Mouse (Mus musculus): ENCODE measurements around the gene Gm20696. TPM values are rescaled to one million over a fixed set of nuclear protein-coding genes. Genes with fewer than 3 reads are reported as not detected.

Gm20696 gene
- polyA plus RNA-seq, 1 experiment from 2014 or later = 0.03 TPM

- Histone ChIP-seq H3K36me3 (ENCODE audit: inconsistent target) (no peaks in the 10 kb centered on the region), H3K27ac (no peak overlapping the region), H3K4me3 (ENCODE audit: inconsistent target) (no peak overlapping the region), H3K79me2 (ENCODE audit: inconsistent target) (no peaks in the 10 kb centered on the region)
- WGBS (ENCODE audit: missing documents) = 80% methylated on average over 4 of the region's 4 CpGs
Measured at GRCm38 (mm10) chr6:99377716-99378115, 288.9 kb downstream of the Gm20696 start.

DNA sequence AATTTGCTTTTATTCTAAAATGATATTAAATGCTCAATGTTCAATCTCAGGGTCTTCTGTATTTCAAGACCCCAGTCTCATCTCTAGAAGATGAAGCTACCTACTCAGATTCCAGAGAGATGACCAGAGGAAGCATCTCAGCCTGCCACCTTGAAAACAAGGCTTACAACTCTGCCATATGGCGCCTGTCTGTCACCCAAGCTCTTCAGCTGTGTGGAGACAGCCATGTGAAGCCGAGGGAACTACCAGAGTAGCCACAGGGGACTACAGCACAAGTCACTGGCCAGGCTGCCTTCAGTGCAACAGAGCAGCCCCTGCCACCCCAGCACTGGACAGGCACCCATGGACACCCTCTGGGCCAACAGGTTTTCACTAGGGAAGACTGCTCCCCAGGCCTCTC, 289.5 kb downstream of the Gm20696 start:
- no peaks in the 10 kb centered on the region for H3K36me3 ChIP-seq (ENCODE audit: inconsistent target)
- 94% methylated on average over 2 of the region's 2 CpGs for WGBS (ENCODE audit: missing documents)
- no peak overlapping the region for H3K4me3 ChIP-seq (ENCODE audit: inconsistent target)
- no peaks in the 10 kb centered on the region for H3K79me2 ChIP-seq (ENCODE audit: inconsistent target)
- H3K27ac ChIP-seq = no peak overlapping the region

GRCm38 (mm10) chr6:99376721-99377120, 289.9 kb downstream of the Gm20696 start:
- no peaks in the 10 kb centered on the region for H3K36me3 ChIP-seq (ENCODE audit: inconsistent target)
- H3K27ac ChIP-seq = no peak overlapping the region
- no peak overlapping the region for H3K4me3 ChIP-seq (ENCODE audit: inconsistent target)
- 88% methylated on average over 8 of the region's 8 CpGs for WGBS (ENCODE audit: missing documents)
- no peaks in the 10 kb centered on the region for H3K79me2 ChIP-seq (ENCODE audit: inconsistent target)

GRCm38 (mm10) chr6:99375865-99376264, 290.7 kb downstream of the Gm20696 start:
- Histone ChIP-seq H3K27ac (no peak overlapping the region), H3K79me2 (ENCODE audit: inconsistent target) (no peaks in the 10 kb centered on the region), H3K4me3 (ENCODE audit: inconsistent target) (no peak overlapping the region), H3K36me3 (ENCODE audit: inconsistent target) (no peaks in the 10 kb centered on the region)
- WGBS (ENCODE audit: missing documents) = 65% methylated on average over 6 of the region's 6 CpGs

GRCm38 (mm10) chr6:99375376-99375775, 291.2 kb downstream of the Gm20696 start:
- Histone ChIP-seq H3K36me3 (ENCODE audit: inconsistent target) (no peaks in the 10 kb centered on the region), H3K4me3 (ENCODE audit: inconsistent target) (no peak overlapping the region), H3K27ac (no peak overlapping the region), H3K79me2 (ENCODE audit: inconsistent target) (no peaks in the 10 kb centered on the region)
- 53% methylated on average over 4 of the region's 4 CpGs for WGBS (ENCODE audit: missing documents)

- Histone ChIP-seq H3K79me2 (ENCODE audit: inconsistent target) (no peaks in the 10 kb centered on the region), H3K4me3 (ENCODE audit: inconsistent target) (no peak overlapping the region), H3K36me3 (ENCODE audit: inconsistent target) (no peaks in the 10 kb centered on the region), H3K27ac (no peak overlapping the region)
- 54% methylated on average over 19 of the region's 19 CpGs for WGBS (ENCODE audit: missing documents)
Measured at GRCm38 (mm10) chr6:99374448-99375271, 291.9 kb downstream of the Gm20696 start.

- no peaks in the 10 kb centered on the region for H3K79me2 ChIP-seq (ENCODE audit: inconsistent target)
- no peak overlapping the region for H3K4me3 ChIP-seq (ENCODE audit: inconsistent target)
- no peaks in the 10 kb centered on the region for H3K36me3 ChIP-seq (ENCODE audit: inconsistent target)
- 91% methylated on average over 5 of the region's 5 CpGs for WGBS (ENCODE audit: missing documents)
- H3K27ac ChIP-seq = no peak overlapping the region
Measured at GRCm38 (mm10) chr6:99372427-99372826, 294.2 kb downstream of the Gm20696 start.

GRCm38 (mm10) chr6:99372016-99372415, 294.6 kb downstream of the Gm20696 start:
- no peak overlapping the region for H3K27ac ChIP-seq
- no peak overlapping the region for H3K4me3 ChIP-seq (ENCODE audit: inconsistent target)
- WGBS (ENCODE audit: missing documents) = 73% methylated on average over 6 of the region's 6 CpGs
- no peaks in the 10 kb centered on the region for H3K79me2 ChIP-seq (ENCODE audit: inconsistent target)
- H3K36me3 ChIP-seq (ENCODE audit: inconsistent target) = no peaks in the 10 kb centered on the region

- 96% methylated on average over 2 of the region's 2 CpGs for WGBS (ENCODE audit: missing documents)
- Histone ChIP-seq H3K36me3 (ENCODE audit: inconsistent target) (no peaks in the 10 kb centered on the region), H3K27ac (no peak overlapping the region), H3K79me2 (ENCODE audit: inconsistent target) (no peaks in the 10 kb centered on the region), H3K4me3 (ENCODE audit: inconsistent target) (no peak overlapping the region)
Measured at GRCm38 (mm10) chr6:99369931-99370330, 296.7 kb downstream of the Gm20696 start.

DNA sequence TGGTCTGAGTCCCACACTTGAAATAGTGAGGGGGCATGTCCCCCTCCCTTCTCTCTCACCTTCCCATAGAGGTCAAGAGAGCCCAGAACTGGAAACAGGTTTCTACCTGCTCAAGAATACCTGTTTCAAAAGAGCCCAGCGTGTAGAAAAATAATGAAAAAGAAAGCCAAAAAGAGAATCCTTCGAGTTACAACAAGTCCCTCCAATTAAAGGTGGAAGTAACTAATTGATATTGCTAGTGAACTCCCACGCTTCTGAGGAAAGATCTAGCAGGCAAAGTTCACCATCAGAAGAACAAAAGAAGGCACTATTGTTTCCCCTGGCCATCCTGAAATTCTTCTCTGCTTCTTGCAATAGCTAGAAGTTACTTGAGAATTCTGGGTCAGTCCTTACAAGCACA, 297.4 kb downstream of the Gm20696 start:
- Histone ChIP-seq H3K4me3 (ENCODE audit: inconsistent target) (no peak overlapping the region), H3K79me2 (ENCODE audit: inconsistent target) (no peaks in the 10 kb centered on the region), H3K36me3 (ENCODE audit: inconsistent target) (no peaks in the 10 kb centered on the region), H3K27ac (no peak overlapping the region)
- 100% methylated on average over 3 of the region's 3 CpGs for WGBS (ENCODE audit: missing documents)

DNA sequence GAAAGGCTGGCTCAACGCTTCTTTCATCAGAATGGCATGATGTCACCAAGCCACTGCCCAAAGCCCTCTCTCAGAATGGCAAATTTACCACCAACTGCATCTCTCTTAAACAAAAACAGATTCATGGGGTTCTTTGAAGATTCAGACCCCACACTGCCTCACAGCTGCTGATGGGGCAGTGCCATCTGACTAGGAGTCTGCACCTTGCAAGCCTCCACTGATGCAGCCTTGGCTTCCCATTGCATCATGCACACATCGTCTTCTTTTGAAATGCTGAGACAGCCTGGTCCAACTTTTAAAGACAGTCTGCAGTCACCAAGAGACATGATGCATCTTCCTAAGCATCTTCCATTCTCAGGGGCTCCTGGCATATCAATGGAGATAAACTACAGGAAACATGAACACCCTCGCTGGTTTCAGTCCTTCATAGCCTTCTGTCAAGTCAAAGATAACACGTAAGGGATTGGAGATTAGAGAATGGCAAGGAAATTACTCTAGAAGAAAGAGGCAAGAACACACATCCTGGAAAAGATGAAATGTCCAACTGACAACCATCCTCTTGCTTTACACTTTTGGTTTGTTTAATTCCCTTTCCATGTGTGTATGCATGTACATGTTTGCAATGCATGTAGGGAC, 298.4 kb downstream of the Gm20696 start:
- H3K79me2 ChIP-seq (ENCODE audit: inconsistent target) = no peaks in the 10 kb centered on the region
- 71% methylated on average over 4 of the region's 4 CpGs for WGBS (ENCODE audit: missing documents)
- H3K4me3 ChIP-seq (ENCODE audit: inconsistent target) = no peak overlapping the region
- no peaks in the 10 kb centered on the region for H3K36me3 ChIP-seq (ENCODE audit: inconsistent target)
- H3K27ac ChIP-seq = no peak overlapping the region

DNA sequence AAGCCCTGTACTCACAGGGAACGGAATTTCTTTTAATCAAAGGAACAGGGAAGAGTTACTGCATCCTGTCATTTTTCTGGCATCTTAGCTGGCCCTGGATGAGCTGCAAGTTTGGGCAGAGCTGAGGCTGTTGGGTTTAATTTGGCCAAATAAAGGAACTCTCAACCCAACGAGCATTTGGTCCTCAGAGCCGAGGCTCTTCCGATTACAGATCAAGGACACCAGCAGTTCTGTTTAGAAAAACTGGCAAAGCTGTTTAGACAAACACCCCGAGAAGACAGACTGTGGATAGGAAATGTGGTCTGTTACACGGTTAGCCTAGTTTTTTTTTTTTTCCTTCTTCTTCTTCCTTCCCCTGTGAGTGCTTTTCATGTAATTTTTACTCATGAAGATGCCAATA, 302.1 kb downstream of the Gm20696 start:
- H3K27ac ChIP-seq = no peak overlapping the region
- H3K36me3 ChIP-seq (ENCODE audit: inconsistent target) = no peaks in the 10 kb centered on the region
- no peaks in the 10 kb centered on the region for H3K79me2 ChIP-seq (ENCODE audit: inconsistent target)
- H3K4me3 ChIP-seq (ENCODE audit: inconsistent target) = no peak overlapping the region
- WGBS (ENCODE audit: missing documents) = 38% methylated on average over 4 of the region's 6 CpGs

DNA sequence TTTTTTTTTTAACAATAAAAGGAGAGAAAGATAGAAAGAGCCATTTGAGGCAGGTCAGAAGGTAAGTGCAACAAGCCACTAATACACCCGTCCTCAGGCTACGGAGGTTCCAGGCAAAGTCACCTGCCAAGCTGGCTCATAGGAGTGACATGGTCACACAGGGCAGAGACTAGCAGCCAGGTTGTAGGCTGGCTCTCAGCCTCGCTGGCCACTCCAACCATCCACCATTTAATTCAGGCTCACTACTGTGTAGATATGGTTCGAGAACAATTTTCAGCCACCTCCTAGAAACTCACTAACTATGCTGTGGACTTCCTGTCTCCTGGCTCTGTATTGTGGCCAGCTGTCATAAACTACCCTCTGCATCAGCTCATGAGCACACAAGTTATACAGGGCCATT, 306.0 kb downstream of the Gm20696 start:
- WGBS (ENCODE audit: missing documents) = 91% methylated on average over 4 of the region's 4 CpGs
- Histone ChIP-seq H3K36me3 (ENCODE audit: inconsistent target) (no peaks in the 10 kb centered on the region), H3K4me3 (ENCODE audit: inconsistent target) (no peak overlapping the region), H3K27ac (no peak overlapping the region), H3K79me2 (ENCODE audit: inconsistent target) (no peaks in the 10 kb centered on the region)

DNA sequence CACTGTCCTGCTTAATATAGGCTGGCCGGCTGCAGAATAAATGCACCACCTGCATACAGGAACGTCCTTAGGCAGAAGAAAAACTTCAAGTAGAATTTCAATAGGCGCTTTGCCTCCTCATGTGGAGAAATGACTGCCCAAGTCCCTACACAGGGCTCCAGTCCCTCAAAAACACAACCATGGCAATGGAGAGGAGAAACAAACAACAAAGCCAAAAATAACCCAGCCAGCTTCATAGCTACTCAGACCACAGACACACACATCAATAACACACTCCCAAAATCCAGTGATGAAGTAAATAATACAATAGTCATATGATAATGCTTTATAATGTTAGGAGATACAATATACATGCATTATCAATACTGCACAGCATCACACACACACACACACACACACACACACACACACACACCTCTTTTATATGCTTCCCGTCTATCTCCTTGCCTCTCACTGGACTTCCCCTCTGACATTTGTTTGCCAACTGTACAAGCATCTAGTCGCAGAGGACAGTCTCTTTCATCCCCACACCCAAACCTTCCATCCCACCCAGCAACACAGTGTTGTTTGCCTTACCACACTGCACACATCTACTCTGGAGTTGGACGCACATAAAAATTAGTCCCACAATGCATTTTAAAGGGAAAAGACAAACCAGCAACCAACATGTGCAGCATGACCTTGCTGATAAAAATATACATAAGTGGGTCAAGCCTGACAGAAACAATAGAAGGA, 306.7 kb downstream of the Gm20696 start:
- Histone ChIP-seq H3K36me3 (ENCODE audit: inconsistent target) (no peaks in the 10 kb centered on the region), H3K79me2 (ENCODE audit: inconsistent target) (no peaks in the 10 kb centered on the region), H3K4me3 (ENCODE audit: inconsistent target) (no peak overlapping the region), H3K27ac (0 out of 2 replicates have a peak overlapping the region, but pooled peaks have one; percentile 2)
- 74% methylated on average over 6 of the region's 6 CpGs for WGBS (ENCODE audit: missing documents)
